Mouse (Mus musculus): Measurements from ENCODE around the gene Ttc16. TPM values are rescaled to one million over a fixed set of nuclear protein-coding genes. Genes with fewer than 3 reads are reported as not detected.
A peak's percentile ranks its signal among the peaks of the same experiment; 100 is the strongest.

Gene Ttc16
- 0.41 and 0.80 TPM in 2 replicates for polyA plus RNA-seq (2014; fragmentation: Nextera tagmentation; extraction: Ambion mirVana)

GRCm38 (mm10) chr2:32775359-32776074 is at the start of gene Ttc16, which contains the start of gene Ptrh1:
TSS of gene Ttc16 (minus strand) at chr2:32775633.
TSS of gene Ptrh1 (plus strand) at chr2:32775786.
- Histone ChIP-seq H3K9me3 (ENCODE audit: control insufficient read depth, low read length) (no peaks in the 10 kb centered on the region), H3K4me2 (ENCODE audit: low read length) (peak within 1 kb of the TSS; percentile 77), H3K27ac (replicated peaks; ENCODE audit: low read depth, low read length) (peak within 1 kb of the TSS; percentile 68; the same call in 1 of the 2 replicates), H3K27me3 (ENCODE audit: control insufficient read depth, insufficient read depth, low read length) (no peaks in the 10 kb centered on the region), H3K4me3 (replicated peaks; ENCODE audit: low read depth, low read length) (peak within 1 kb of the TSS; percentile 60), H3K4me1 (ENCODE audit: control insufficient read depth, insufficient read depth, low read length) (peaks cover 9% of the 10 kb centered on the region), H3K9ac (replicated peaks; ENCODE audit: low read length) (peak within 1 kb of the TSS; percentile 46; the same call in 1 of the 2 replicates), H3K36me3 (ENCODE audit: control insufficient read depth, insufficient read depth, low read length) (no peaks in the 10 kb centered on the region)
- ATAC-seq (ENCODE audit: low FRiP score, low TSS enrichment): peak; percentile 97
- DNase-seq: peak; percentile 98
- under 1% methylated on average over 46 of the region's 46 CpGs for WGBS

- no peak for DNase-seq
- Histone ChIP-seq H3K9me3 (ENCODE audit: control insufficient read depth, low read length) (no peaks in the 10 kb centered on the region), H3K4me2 (ENCODE audit: low read length) (no peak overlapping the region), H3K27ac (replicated peaks; ENCODE audit: low read depth, low read length) (no peak overlapping the region), H3K4me3 (replicated peaks; ENCODE audit: low read depth, low read length) (no peak overlapping the region), H3K9ac (replicated peaks; ENCODE audit: low read length) (no peak overlapping the region), H3K27me3 (ENCODE audit: control insufficient read depth, insufficient read depth, low read length) (no peaks in the 10 kb centered on the region), H3K36me3 (ENCODE audit: control insufficient read depth, insufficient read depth, low read length) (peaks cover 25% of the 10 kb centered on the region), H3K4me1 (ENCODE audit: control insufficient read depth, insufficient read depth, low read length) (no peaks in the 10 kb centered on the region)
- ATAC-seq (ENCODE audit: low FRiP score, low TSS enrichment): no peak
- WGBS: 88% methylated on average over 1 of the region's 1 CpGs
Measured at GRCm38 (mm10) chr2:32824778-32825177, 49.3 kb upstream of the Ttc16 start.

GRCm38 (mm10) chr2:32824181-32824580 is 48.7 kb upstream of the Ttc16 start:
- 31% methylated on average over 8 of the region's 8 CpGs for WGBS
- H3K4me1 ChIP-seq (ENCODE audit: control insufficient read depth, insufficient read depth, low read length): no peaks in the 10 kb centered on the region
- no peaks in the 10 kb centered on the region for H3K9me3 ChIP-seq (ENCODE audit: control insufficient read depth, low read length)
- no peak overlapping the region for H3K4me3 ChIP-seq (replicated peaks; ENCODE audit: low read depth, low read length)
- DNase-seq (no peak), ATAC-seq (ENCODE audit: low FRiP score, low TSS enrichment) (no peak)
- H3K4me2 ChIP-seq (ENCODE audit: low read length): no peak overlapping the region
- H3K27me3 ChIP-seq (ENCODE audit: control insufficient read depth, insufficient read depth, low read length): no peaks in the 10 kb centered on the region
- peaks cover 29% of the 10 kb centered on the region for H3K36me3 ChIP-seq (ENCODE audit: control insufficient read depth, insufficient read depth, low read length)
- H3K27ac ChIP-seq (replicated peaks; ENCODE audit: low read depth, low read length): no peak overlapping the region
- H3K9ac ChIP-seq (replicated peaks; ENCODE audit: low read length): no peak overlapping the region

- Histone ChIP-seq H3K36me3 (ENCODE audit: control insufficient read depth, insufficient read depth, low read length) (peaks cover 34% of the 10 kb centered on the region), H3K4me1 (ENCODE audit: control insufficient read depth, insufficient read depth, low read length) (no peaks in the 10 kb centered on the region), H3K27me3 (ENCODE audit: control insufficient read depth, insufficient read depth, low read length) (no peaks in the 10 kb centered on the region), H3K9ac (replicated peaks; ENCODE audit: low read length) (no peak overlapping the region), H3K4me2 (ENCODE audit: low read length) (no peak overlapping the region), H3K4me3 (replicated peaks; ENCODE audit: low read depth, low read length) (no peak overlapping the region), H3K9me3 (ENCODE audit: control insufficient read depth, low read length) (no peaks in the 10 kb centered on the region), H3K27ac (replicated peaks; ENCODE audit: low read depth, low read length) (no peak overlapping the region)
- WGBS: 62% methylated on average over 8 of the region's 8 CpGs
- DNase-seq: no peak
- no peak for ATAC-seq (ENCODE audit: low FRiP score, low TSS enrichment)
Measured at GRCm38 (mm10) chr2:32823579-32824154, 48.2 kb upstream of the Ttc16 start.

GRCm38 (mm10) chr2:32823153-32823552 is 47.7 kb upstream of the Ttc16 start:
- no peak for ATAC-seq (ENCODE audit: low FRiP score, low TSS enrichment)
- H3K4me2 ChIP-seq (ENCODE audit: low read length): no peak overlapping the region
- no peaks in the 10 kb centered on the region for H3K4me1 ChIP-seq (ENCODE audit: control insufficient read depth, insufficient read depth, low read length)
- no peak overlapping the region for H3K9ac ChIP-seq (replicated peaks; ENCODE audit: low read length)
- H3K9me3 ChIP-seq (ENCODE audit: control insufficient read depth, low read length): no peaks in the 10 kb centered on the region
- peaks cover 40% of the 10 kb centered on the region for H3K36me3 ChIP-seq (ENCODE audit: control insufficient read depth, insufficient read depth, low read length)
- H3K4me3 ChIP-seq (replicated peaks; ENCODE audit: low read depth, low read length): no peak overlapping the region
- WGBS: 74% methylated on average over 11 of the region's 11 CpGs
- no peak for DNase-seq
- H3K27me3 ChIP-seq (ENCODE audit: control insufficient read depth, insufficient read depth, low read length): no peaks in the 10 kb centered on the region
- H3K27ac ChIP-seq (replicated peaks; ENCODE audit: low read depth, low read length): no peak overlapping the region

GRCm38 (mm10) chr2:32822643-32823042 is 47.2 kb upstream of the Ttc16 start:
- H3K9ac ChIP-seq (replicated peaks; ENCODE audit: low read length): no peak overlapping the region
- no peaks in the 10 kb centered on the region for H3K9me3 ChIP-seq (ENCODE audit: control insufficient read depth, low read length)
- no peaks in the 10 kb centered on the region for H3K27me3 ChIP-seq (ENCODE audit: control insufficient read depth, insufficient read depth, low read length)
- no peaks in the 10 kb centered on the region for H3K4me1 ChIP-seq (ENCODE audit: control insufficient read depth, insufficient read depth, low read length)
- DNase-seq (no peak), ATAC-seq (ENCODE audit: low FRiP score, low TSS enrichment) (no peak)
- H3K27ac ChIP-seq (replicated peaks; ENCODE audit: low read depth, low read length): no peak overlapping the region
- peaks cover 45% of the 10 kb centered on the region for H3K36me3 ChIP-seq (ENCODE audit: control insufficient read depth, insufficient read depth, low read length)
- 85% methylated on average over 6 of the region's 6 CpGs for WGBS
- no peak overlapping the region for H3K4me2 ChIP-seq (ENCODE audit: low read length)
- no peak overlapping the region for H3K4me3 ChIP-seq (replicated peaks; ENCODE audit: low read depth, low read length)

- Histone ChIP-seq H3K4me2 (ENCODE audit: low read length) (no peak overlapping the region), H3K27ac (replicated peaks; ENCODE audit: low read depth, low read length) (no peak overlapping the region), H3K4me3 (replicated peaks; ENCODE audit: low read depth, low read length) (no peak overlapping the region), H3K27me3 (ENCODE audit: control insufficient read depth, insufficient read depth, low read length) (no peaks in the 10 kb centered on the region), H3K9ac (replicated peaks; ENCODE audit: low read length) (no peak overlapping the region), H3K4me1 (ENCODE audit: control insufficient read depth, insufficient read depth, low read length) (no peaks in the 10 kb centered on the region), H3K9me3 (ENCODE audit: control insufficient read depth, low read length) (no peaks in the 10 kb centered on the region), H3K36me3 (ENCODE audit: control insufficient read depth, insufficient read depth, low read length) (peaks cover 54% of the 10 kb centered on the region)
- ATAC-seq (ENCODE audit: low FRiP score, low TSS enrichment): no peak
- DNase-seq: peak; percentile 69
- whole genome bisulfite sequencing: 73% methylated on average over 11 of the region's 11 CpGs
Measured at GRCm38 (mm10) chr2:32821041-32821802, 45.8 kb upstream of the Ttc16 start.

- Histone ChIP-seq H3K9ac (replicated peaks; ENCODE audit: low read length) (no peak overlapping the region), H3K36me3 (ENCODE audit: control insufficient read depth, insufficient read depth, low read length) (peaks cover 82% of the 10 kb centered on the region), H3K27me3 (ENCODE audit: control insufficient read depth, insufficient read depth, low read length) (no peaks in the 10 kb centered on the region), H3K4me1 (ENCODE audit: control insufficient read depth, insufficient read depth, low read length) (no peaks in the 10 kb centered on the region), H3K4me3 (replicated peaks; ENCODE audit: low read depth, low read length) (no peak overlapping the region), H3K27ac (replicated peaks; ENCODE audit: low read depth, low read length) (no peak overlapping the region), H3K4me2 (ENCODE audit: low read length) (no peak overlapping the region), H3K9me3 (ENCODE audit: control insufficient read depth, low read length) (no peaks in the 10 kb centered on the region)
- no peak for DNase-seq
- no peak for ATAC-seq (ENCODE audit: low FRiP score, low TSS enrichment)
- 94% methylated on average over 5 of the region's 5 CpGs for WGBS
Measured at GRCm38 (mm10) chr2:32818208-32818607, 42.8 kb upstream of the Ttc16 start.

Measured in midbrain, embryonic 14.5 days (tissue).